Mouse (Mus musculus): ENCODE results near the gene Smo.

- TF ChIP-seq GATA1 (IDR thresholded peaks at IDR 0.05; ENCODE audit: borderline replicate concordance, low read length) = no peak
- no peak for TF ChIP-seq FLI1 (IDR thresholded peaks at IDR 0.05; ENCODE audit: low read length)
These were observed 41.4 kb upstream of the Smo start, which contains the start of gene Tspan33 for GRCm38 (mm10) chr6:29693953-29694352.
